In the genomic region with DNA sequence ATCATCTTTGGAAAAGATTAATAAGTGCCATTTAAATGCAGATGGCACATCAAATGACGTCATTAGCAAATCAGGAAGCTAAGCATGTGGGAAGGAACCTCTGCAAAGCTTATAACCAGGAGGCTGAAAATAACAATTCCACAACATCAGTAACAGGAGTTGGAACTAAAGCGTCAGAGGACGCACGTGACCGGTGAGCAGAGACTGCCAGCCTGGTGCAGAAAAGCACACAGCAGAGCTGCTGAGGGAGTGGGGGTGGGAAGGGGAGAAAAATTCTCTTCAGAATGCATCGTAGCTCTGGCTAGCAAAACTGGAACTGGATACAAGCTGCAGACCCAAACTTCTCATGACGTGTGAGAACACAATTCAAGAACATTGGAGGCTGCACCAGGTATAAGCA, we compare ENCODE assay signal across 32 mouse cellular contexts. TPM values are rescaled to one million over a fixed set of nuclear protein-coding genes. Genes with fewer than 3 reads are reported as not detected.
A peak's percentile ranks its signal among the peaks of the same experiment; 100 is the strongest.
DNase-seq lines count a peak whose midpoint lies in the region; ATAC-seq and TF ChIP-seq lines count a peak whose summit lies in the region.
"Had no signal": no experiment of that assay in that cellular context is flagged by ENCODE, and none has a peak within 500 bp of the region (broad histone marks: within the 10 kb centered on the region; RNA-seq: fewer than 3 reads in every experiment).

No protein-coding gene starts in this region.

- no peak overlapping the region for H3K4me3 ChIP-seq in left cerebral cortex, adult 2 months
- no peak overlapping the region for H3K4me3 ChIP-seq in liver, embryonic 11.5 days (ENCODE audit: low read depth, low read length)
- H3K4me3 ChIP-seq: forebrain, embryonic 13.5 days; heart, embryonic 10.5 days; heart, embryonic 15.5 days; hindbrain, embryonic 12.5 days; limb, embryonic 12.5 days; lung, embryonic 15.5 days; midbrain, embryonic 10.5 days; myocyte; neural tube, embryonic 12.5 days had no signal

- H3K9ac ChIP-seq in liver, embryonic 11.5 days (ENCODE audit: low read depth, low read length), result no peak overlapping the region
- H3K9ac ChIP-seq: forebrain, embryonic 13.5 days; heart, embryonic 15.5 days; hindbrain, embryonic 12.5 days; limb, embryonic 12.5 days; lung, embryonic 15.5 days; neural tube, embryonic 12.5 days had no signal

- TF ChIP-seq CTCF in left cerebral cortex, adult 2 months (IDR thresholded peaks at IDR 0.05), result no peak

- no peaks in the 10 kb centered on the region for H3K9me3 ChIP-seq in liver, embryonic 11.5 days (ENCODE audit: control insufficient read depth, low read length)
- H3K9me3 ChIP-seq: forebrain, embryonic 13.5 days; heart, embryonic 10.5 days; heart, embryonic 15.5 days; hindbrain, embryonic 12.5 days; limb, embryonic 12.5 days; lung, embryonic 15.5 days; midbrain, embryonic 10.5 days; neural tube, embryonic 12.5 days had no signal

- peak; percentile 77 for ATAC-seq in frontal cortex, adult (ENCODE audit: low TSS enrichment)
- ATAC-seq in liver, embryonic 11.5 days (replicated peaks; ENCODE audit: low FRiP score), result no peak
- ATAC-seq: activated CD4-positive, CD25-positive, alpha-beta regulatory T cell, adult 4 months; forebrain, embryonic 13.5 days; intestine, embryonic 16.5 days; midbrain, embryonic 16.5 days had no signal

- no peaks in the 10 kb centered on the region for H3K27me3 ChIP-seq in liver, embryonic 11.5 days (replicated peaks; ENCODE audit: control insufficient read depth, insufficient read depth, low read length)
- H3K27me3 ChIP-seq: CH12.LX; forebrain, embryonic 13.5 days; heart, embryonic 15.5 days; hindbrain, embryonic 12.5 days; limb, embryonic 12.5 days; lung, embryonic 15.5 days; neural tube, embryonic 12.5 days had no signal

- 89% methylated on average over 7 of the region's 7 CpGs for WGBS in liver, embryonic 11.5 days

- no peak for DNase-seq in frontal cortex, postnatal 25 days (ENCODE audit: low spot score in 2 of 2)
- DNase-seq in left cerebral cortex, adult 2 months (ENCODE audit: extremely low spot score in 1 of 2, low spot score in 2 of 2), result peak in 1 of 2 experiments; percentile 55
- no peak for DNase-seq in left cerebral cortex, adult 11 months (ENCODE audit: low spot score)
- peak; percentile 40 for DNase-seq in right cerebral cortex, postnatal 25 days
- DNase-seq in right cerebral cortex, postnatal 10 days (ENCODE audit: low spot score in 2 of 2), result no peak
- DNase-seq in liver, embryonic 11.5 days (ENCODE audit: low spot score), result no peak
- DNase-seq: adrenal gland, adult 8-10 months; cerebellum, adult 11 months; cerebellum, adult 9-10 months; cerebellum, postnatal 36 days; gastrocnemius, postnatal 25 days; heart, adult 11 months; heart, postnatal 36 days; kidney, adult 8-10 months; kidney, postnatal 4 days had no signal

- intact Hi-C loops in left cerebral cortex, adult 2 months (cut with DNase I), result no loop called here

- H3K27ac ChIP-seq in left cerebral cortex, adult 2 months, result peak overlapping the region; percentile 18; the same call in 1 of the 2 replicates
- H3K27ac ChIP-seq in liver, embryonic 11.5 days (ENCODE audit: low read depth, low read length), result no peak overlapping the region
- H3K27ac ChIP-seq: forebrain, embryonic 13.5 days; heart, embryonic 10.5 days; heart, embryonic 15.5 days; hindbrain, embryonic 12.5 days; kidney, postnatal 0 days; limb, embryonic 12.5 days; lung, embryonic 15.5 days; midbrain, embryonic 10.5 days; neural tube, embryonic 12.5 days had no signal

- no peaks in the 10 kb centered on the region for H3K4me1 ChIP-seq in liver, embryonic 11.5 days (replicated peaks; ENCODE audit: control insufficient read depth, insufficient read depth, low read length)
- H3K4me1 ChIP-seq: forebrain, embryonic 13.5 days; heart, embryonic 10.5 days; hindbrain, embryonic 12.5 days; limb, embryonic 12.5 days; lung, embryonic 15.5 days; neural tube, embryonic 12.5 days had no signal

- peaks cover 43% of the 10 kb centered on the region for H3K36me3 ChIP-seq in liver, embryonic 11.5 days (ENCODE audit: control insufficient read depth, insufficient read depth, low read length)

- H3K4me2 ChIP-seq in liver, embryonic 11.5 days, result no peak overlapping the region
- H3K4me2 ChIP-seq: forebrain, embryonic 13.5 days; heart, embryonic 15.5 days; hindbrain, embryonic 12.5 days; limb, embryonic 12.5 days; lung, embryonic 15.5 days; neural tube, embryonic 12.5 days had no signal

RNA-seq across cellular contexts. Expression of a gene that starts 14.7 kb away (rescaled TPM):
- 1 to 10 TPM in 1 of 2 experiments, under 1 TPM in 1; 0.86 to 1.7 TPM for total RNA-seq in left cerebral cortex, adult 2 months (2021)
- 15.6 and 16.4 TPM in 2 replicates for polyA plus RNA-seq in liver, embryonic 11.5 days (2014; fragmentation: Nextera tagmentation; extraction: Ambion mirVana)
- total RNA-seq: gastrocnemius, adult 18-20 months; liver, adult 2 months had no signal

RNA-seq across cellular contexts. Expression of a gene that starts 18.3 kb away (rescaled TPM):
- 10 to 100 TPM; 57.8 to 60.4 TPM for total RNA-seq in left cerebral cortex, adult 2 months (2021)
- 120 and 121 TPM in 2 replicates for polyA plus RNA-seq in liver, embryonic 11.5 days (2014; fragmentation: Nextera tagmentation; extraction: Ambion mirVana)

RNA-seq across cellular contexts. Expression of a gene that starts 22.5 kb away (rescaled TPM):
- 10 to 100 TPM; 83.8 to 87.0 TPM for total RNA-seq in left cerebral cortex, adult 2 months (2021)
- 78.7 and 79.6 TPM in 2 replicates for polyA plus RNA-seq in liver, embryonic 11.5 days (2014; fragmentation: Nextera tagmentation; extraction: Ambion mirVana)

RNA-seq across cellular contexts. Expression of a gene that starts 24.0 kb away (rescaled TPM):
- total RNA-seq in left cerebral cortex, adult 2 months (2021), result 100 to 1,000 TPM; 161 to 170 TPM
- polyA plus RNA-seq in liver, embryonic 11.5 days (2014; fragmentation: Nextera tagmentation; extraction: Ambion mirVana), result 493 and 494 TPM in 2 replicates

RNA-seq across cellular contexts. Expression of a gene that starts 25.2 kb away (rescaled TPM):
- total RNA-seq in left cerebral cortex, adult 2 months (2021), result 10 to 100 TPM; 52.4 to 58.2 TPM
- 1.2 and 1.9 TPM in 2 replicates for polyA plus RNA-seq in liver, embryonic 11.5 days (2014; fragmentation: Nextera tagmentation; extraction: Ambion mirVana)
